Mouse (Mus musculus): ENCODE measurements around the gene Rbpjl. TPM values are rescaled to one million over a fixed set of nuclear protein-coding genes. Genes with fewer than 3 reads are reported as not detected.
A peak's percentile ranks its signal among the peaks of the same experiment; 100 is the strongest.

Rbpjl gene
- total RNA-seq (2015; ENCODE audit: low replicate concordance) (not detected in 2 replicates), total RNA-seq (2017; ENCODE audit: low replicate concordance) (not detected in 2 replicates)

GRCm38 (mm10) chr2:164402906-164403305, at the start of gene Rbpjl:
TSS of gene Rbpjl (plus strand) at chr2:164403141.
- 0 out of 2 replicates have a peak, but pooled peaks have one; percentile 74 for ATAC-seq (replicated peaks; ENCODE audit: low FRiP score, poor library complexity, severe bottlenecking)

GRCm38 (mm10) chr2:164353356-164353755, 49.6 kb upstream of the Rbpjl start:
- ATAC-seq (replicated peaks; ENCODE audit: low FRiP score, poor library complexity, severe bottlenecking), result no peak

- ATAC-seq (replicated peaks; ENCODE audit: low FRiP score, poor library complexity, severe bottlenecking), result no peak
These were observed 46.6 kb upstream of the Rbpjl start for GRCm38 (mm10) chr2:164356177-164356967.

GRCm38 (mm10) chr2:164358373-164358772, 44.6 kb upstream of the Rbpjl start:
- no peak for ATAC-seq (replicated peaks; ENCODE audit: low FRiP score, poor library complexity, severe bottlenecking)

GRCm38 (mm10) chr2:164359031-164359430, 43.9 kb upstream of the Rbpjl start:
- no peak for ATAC-seq (replicated peaks; ENCODE audit: low FRiP score, poor library complexity, severe bottlenecking)

GRCm38 (mm10) chr2:164359668-164360067, 43.3 kb upstream of the Rbpjl start:
- no peak for ATAC-seq (replicated peaks; ENCODE audit: low FRiP score, poor library complexity, severe bottlenecking)

GRCm38 (mm10) chr2:164360974-164361657, 41.8 kb upstream of the Rbpjl start:
- no peak for ATAC-seq (replicated peaks; ENCODE audit: low FRiP score, poor library complexity, severe bottlenecking)

GRCm38 (mm10) chr2:164366947-164367346, 36.0 kb upstream of the Rbpjl start:
- ATAC-seq (replicated peaks; ENCODE audit: low FRiP score, poor library complexity, severe bottlenecking), result no peak

GRCm38 (mm10) chr2:164368620-164369105, 34.3 kb upstream of the Rbpjl start:
- ATAC-seq (replicated peaks; ENCODE audit: low FRiP score, poor library complexity, severe bottlenecking), result no peak

- no peak for ATAC-seq (replicated peaks; ENCODE audit: low FRiP score, poor library complexity, severe bottlenecking)
These were observed 31.6 kb upstream of the Rbpjl start for GRCm38 (mm10) chr2:164371371-164371770.

- ATAC-seq (replicated peaks; ENCODE audit: low FRiP score, poor library complexity, severe bottlenecking), result no peak
These were observed 30.4 kb upstream of the Rbpjl start for GRCm38 (mm10) chr2:164372408-164373053.

- ATAC-seq (replicated peaks; ENCODE audit: low FRiP score, poor library complexity, severe bottlenecking), result no peak
These were observed 29.8 kb upstream of the Rbpjl start for GRCm38 (mm10) chr2:164373187-164373586.

- ATAC-seq (replicated peaks; ENCODE audit: low FRiP score, poor library complexity, severe bottlenecking), result no peak
These were observed 25.2 kb upstream of the Rbpjl start for GRCm38 (mm10) chr2:164377478-164378426.

GRCm38 (mm10) chr2:164381726-164382125, 21.2 kb upstream of the Rbpjl start:
- no peak for ATAC-seq (replicated peaks; ENCODE audit: low FRiP score, poor library complexity, severe bottlenecking)

- ATAC-seq (replicated peaks; ENCODE audit: low FRiP score, poor library complexity, severe bottlenecking), result no peak
These were observed 20.0 kb upstream of the Rbpjl start for GRCm38 (mm10) chr2:164382971-164383370.

- no peak for ATAC-seq (replicated peaks; ENCODE audit: low FRiP score, poor library complexity, severe bottlenecking)
These were observed 19.1 kb upstream of the Rbpjl start for GRCm38 (mm10) chr2:164383656-164384399.

GRCm38 (mm10) chr2:164385927-164386763, 16.8 kb upstream of the Rbpjl start:
- no peak for ATAC-seq (replicated peaks; ENCODE audit: low FRiP score, poor library complexity, severe bottlenecking)

- ATAC-seq (replicated peaks; ENCODE audit: low FRiP score, poor library complexity, severe bottlenecking), result no peak
These were observed 16.0 kb upstream of the Rbpjl start for GRCm38 (mm10) chr2:164386953-164387352.

Measured in erythroblast, adult 5-6 weeks (primary cell).